Mouse (Mus musculus) stomach, embryonic 16.5 days (tissue): ENCODE data around the gene Kcnh7. TPM values are rescaled to one million over a fixed set of nuclear protein-coding genes. Genes with fewer than 3 reads are reported as not detected.

Source experiments
- ATAC-seq: fragments of 200-750 bp; cut with Nextera tagmentation; 2 replicates; pipeline ENCODE4 v1.8.0; 2017; ENCODE audit warnings: moderate number of reproducible peaks, moderate TSS enrichment; ENCODE audit not compliant: insufficient read depth, low FRiP score
- H3K27ac ChIP-seq: fragments of 300-500 bp; sonication (generic); 2 replicates; pipeline ENCODE4 v1.5.1; 2014; ENCODE audit warnings: low read length
- H3K27me3 ChIP-seq: fragments of 300-500 bp; sonication (generic); 2 replicates; pipeline ENCODE4 v1.6.1; 2014; ENCODE audit warnings: low read length, control low read depth, mixed read lengths; ENCODE audit not compliant: control insufficient read depth, insufficient read depth
- H3K36me3 ChIP-seq: fragments of 300-500 bp; sonication (generic); 2 replicates; pipeline ENCODE4 v1.6.1; 2014; ENCODE audit warnings: low read length; ENCODE audit not compliant: control insufficient read depth, insufficient read depth
- H3K4me1 ChIP-seq: fragments of 300-500 bp; sonication (generic); 2 replicates; pipeline ENCODE4 v1.6.1; 2014; ENCODE audit warnings: low read length, control low read depth, mixed read lengths; ENCODE audit not compliant: control insufficient read depth, insufficient read depth
- H3K4me2 ChIP-seq: fragments of 300-500 bp; sonication (generic); 2 replicates; pipeline ENCODE4 v1.6.1; 2014; ENCODE audit warnings: low read depth, low read length, mixed read lengths
- H3K4me3 ChIP-seq: fragments of 300-500 bp; sonication (generic); replicated peaks from 2 replicates; pipeline ENCODE4 v1.5.1; 2014; ENCODE audit warnings: mild to moderate bottlenecking, low read length
- H3K9ac ChIP-seq: fragments of 300-500 bp; sonication (generic); 2 replicates; pipeline ENCODE4 v1.6.1; 2014; ENCODE audit warnings: low read length
- H3K9me3 ChIP-seq: fragments of 300-500 bp; sonication (generic); replicated peaks from 2 replicates; pipeline ENCODE4 v1.6.1; 2016; ENCODE audit warnings: low read length, control low read depth; ENCODE audit not compliant: control insufficient read depth
- WGBS: fragments of 180-500 bp; shearing (Covaris S2); extraction: QIAGEN DNeasy Blood & Tissue Kit; methylation state at CpG from one replicate; pipeline ENCODE4 v1.1.7; 2014; 5-methylcytosine and 5-hydroxymethylcytosine counted together
- polyA plus RNA-seq: library from polyadenylated mRNA; unstranded; fragments of >200 nt; fragmentation: Nextera tagmentation; extraction: Ambion mirVana; gene quantifications from 2 replicates; pipeline ENCODE4 v1.2.1, GENCODE M21; 2015

Kcnh7 gene
- polyA plus RNA-seq, 1 experiment from 2014 or later = 0.28 TPM

GRCm38 (mm10) chr2:62709633-62710032, 474.5 kb downstream of the Kcnh7 start:
- H3K9ac ChIP-seq = no peak overlapping the region
- H3K9me3 ChIP-seq = no peaks in the 10 kb centered on the region
- no peak overlapping the region for H3K4me2 ChIP-seq
- ATAC-seq = no peak
- H3K27me3 ChIP-seq = no peaks in the 10 kb centered on the region
- no peaks in the 10 kb centered on the region for H3K36me3 ChIP-seq
- no peak overlapping the region for H3K27ac ChIP-seq
- WGBS = 81% methylated on average over 1 of the region's 1 CpGs
- H3K4me3 ChIP-seq = no peak overlapping the region
- no peaks in the 10 kb centered on the region for H3K4me1 ChIP-seq

GRCm38 (mm10) chr2:62706313-62706712, 477.8 kb downstream of the Kcnh7 start:
- Histone ChIP-seq H3K27ac (no peak overlapping the region), H3K4me1 (no peaks in the 10 kb centered on the region), H3K9me3 (no peaks in the 10 kb centered on the region), H3K27me3 (no peaks in the 10 kb centered on the region), H3K36me3 (no peaks in the 10 kb centered on the region), H3K4me2 (no peak overlapping the region), H3K9ac (no peak overlapping the region), H3K4me3 (no peak overlapping the region)
- ATAC-seq = no peak
- WGBS = 77% methylated on average over 3 of the region's 3 CpGs

DNA sequence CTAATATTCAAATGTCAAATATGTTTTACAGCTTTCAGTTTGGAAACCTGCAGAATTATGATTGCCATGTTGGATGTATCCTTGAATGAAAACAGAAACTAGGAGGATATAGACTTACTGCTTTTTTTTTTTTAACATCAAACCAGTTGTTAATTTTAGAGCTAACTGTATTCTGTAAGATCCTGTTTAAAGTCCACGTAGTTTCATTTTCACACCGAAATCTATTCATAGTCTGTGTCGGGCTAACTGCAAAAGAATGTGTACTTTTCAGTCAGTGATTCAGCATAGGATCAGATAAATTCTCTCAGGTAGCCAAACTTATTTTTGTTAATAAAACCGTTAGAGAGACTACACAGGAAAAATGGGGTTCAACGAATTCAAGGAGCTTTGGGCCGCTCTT, 498.2 kb downstream of the Kcnh7 start:
- 74% methylated on average over 6 of the region's 6 CpGs for WGBS

DNA sequence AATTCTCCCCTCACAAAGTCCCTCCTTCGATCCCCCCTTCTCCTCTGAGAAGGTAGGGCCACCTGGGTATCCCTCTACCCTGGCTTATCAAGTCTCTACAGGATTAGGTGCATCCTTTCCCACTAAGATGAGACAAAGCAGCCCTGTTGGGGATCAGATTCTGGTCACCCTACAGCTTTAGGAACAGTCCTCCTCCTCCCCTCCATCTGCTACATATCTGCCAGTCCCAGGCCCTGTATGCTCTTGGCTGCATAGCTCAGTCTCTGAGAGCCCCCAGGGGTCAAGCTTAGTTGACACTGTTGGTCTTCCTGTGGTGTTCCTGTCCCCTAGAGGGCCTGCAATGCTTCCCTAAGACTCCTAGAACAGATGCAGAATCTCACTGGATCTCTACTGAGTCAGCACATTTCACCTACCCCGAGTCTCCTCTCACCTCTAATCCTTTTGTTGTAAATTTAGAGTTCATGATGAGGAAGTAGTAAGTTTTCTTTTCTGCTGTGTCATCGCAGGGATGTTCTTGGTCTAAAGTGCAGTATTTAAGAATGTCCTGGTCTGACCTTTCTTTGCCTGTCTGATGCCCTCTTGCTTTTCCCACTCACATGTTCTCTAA, 499.0 kb downstream of the Kcnh7 start:
- no peaks in the 10 kb centered on the region for H3K36me3 ChIP-seq
- WGBS = 64% methylated on average over 3 of the region's 3 CpGs
- H3K27me3 ChIP-seq = no peaks in the 10 kb centered on the region
- no peak overlapping the region for H3K4me2 ChIP-seq
- H3K4me1 ChIP-seq = no peaks in the 10 kb centered on the region
- H3K27ac ChIP-seq = no peak overlapping the region
- H3K9me3 ChIP-seq = no peaks in the 10 kb centered on the region
- no peak overlapping the region for H3K4me3 ChIP-seq
- no peak overlapping the region for H3K9ac ChIP-seq
- no peak for ATAC-seq

More for the DNA sequence above, 498.2 kb downstream of the Kcnh7 start:
- H3K4me1 ChIP-seq = no peaks in the 10 kb centered on the region
- H3K4me3 ChIP-seq = no peak overlapping the region
- no peaks in the 10 kb centered on the region for H3K27me3 ChIP-seq
- H3K9me3 ChIP-seq = no peaks in the 10 kb centered on the region
- no peaks in the 10 kb centered on the region for H3K36me3 ChIP-seq
- no peak overlapping the region for H3K9ac ChIP-seq
- H3K27ac ChIP-seq = no peak overlapping the region
- no peak for ATAC-seq
- H3K4me2 ChIP-seq = no peak overlapping the region

GRCm38 (mm10) chr2:62681667-62682066, 502.4 kb downstream of the Kcnh7 start:
- H3K27ac ChIP-seq = no peak overlapping the region
- H3K27me3 ChIP-seq = no peaks in the 10 kb centered on the region
- no peaks in the 10 kb centered on the region for H3K4me1 ChIP-seq
- H3K9me3 ChIP-seq = no peaks in the 10 kb centered on the region
- H3K4me3 ChIP-seq = no peak overlapping the region
- H3K36me3 ChIP-seq = no peaks in the 10 kb centered on the region
- H3K4me2 ChIP-seq = no peak overlapping the region
- WGBS = 75% methylated on average over 8 of the region's 8 CpGs
- no peak overlapping the region for H3K9ac ChIP-seq
- ATAC-seq = no peak

GRCm38 (mm10) chr2:62672788-62673187, 511.3 kb downstream of the Kcnh7 start:
- Histone ChIP-seq H3K27ac (no peak overlapping the region), H3K4me3 (no peak overlapping the region), H3K4me1 (no peaks in the 10 kb centered on the region), H3K27me3 (no peaks in the 10 kb centered on the region), H3K36me3 (no peaks in the 10 kb centered on the region), H3K9me3 (no peaks in the 10 kb centered on the region), H3K9ac (no peak overlapping the region), H3K4me2 (no peak overlapping the region)
- no peak for ATAC-seq
- WGBS = 86% methylated on average over 5 of the region's 5 CpGs

DNA sequence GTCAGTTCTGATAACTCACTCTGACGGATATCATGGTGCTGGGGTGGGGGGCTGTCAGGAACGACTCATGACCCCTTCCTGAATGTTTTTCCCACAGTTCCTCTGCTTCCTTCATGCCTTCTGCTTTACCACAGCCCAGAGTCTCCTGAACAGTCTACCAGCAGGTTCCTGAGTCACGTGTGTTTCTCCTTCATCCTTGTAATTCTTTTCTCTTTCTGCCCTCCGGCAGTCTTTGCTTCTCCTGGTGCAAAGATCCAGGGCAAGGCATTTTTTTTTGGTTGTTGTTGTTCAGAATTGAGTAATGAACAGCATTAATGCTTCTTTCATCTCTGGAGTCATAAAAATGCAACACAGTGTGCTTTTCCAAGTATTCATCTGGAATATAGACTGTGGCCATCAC, 513.3 kb downstream of the Kcnh7 start:
- H3K36me3 ChIP-seq = no peaks in the 10 kb centered on the region
- H3K27ac ChIP-seq = no peak overlapping the region
- H3K4me2 ChIP-seq = no peak overlapping the region
- H3K4me1 ChIP-seq = no peaks in the 10 kb centered on the region
- WGBS = 75% methylated on average over 4 of the region's 4 CpGs
- H3K4me3 ChIP-seq = no peak overlapping the region
- H3K9ac ChIP-seq = no peak overlapping the region
- H3K27me3 ChIP-seq = no peaks in the 10 kb centered on the region
- no peaks in the 10 kb centered on the region for H3K9me3 ChIP-seq
- no peak for ATAC-seq

GRCm38 (mm10) chr2:62670301-62670700, 513.8 kb downstream of the Kcnh7 start:
- WGBS = 82% methylated on average over 5 of the region's 5 CpGs
- ATAC-seq = no peak
- no peak overlapping the region for H3K9ac ChIP-seq
- H3K27ac ChIP-seq = no peak overlapping the region
- H3K27me3 ChIP-seq = no peaks in the 10 kb centered on the region
- no peaks in the 10 kb centered on the region for H3K4me1 ChIP-seq
- no peaks in the 10 kb centered on the region for H3K9me3 ChIP-seq
- no peak overlapping the region for H3K4me3 ChIP-seq
- H3K4me2 ChIP-seq = no peak overlapping the region
- no peaks in the 10 kb centered on the region for H3K36me3 ChIP-seq

- no peaks in the 10 kb centered on the region for H3K9me3 ChIP-seq
- no peaks in the 10 kb centered on the region for H3K27me3 ChIP-seq
- H3K27ac ChIP-seq = no peak overlapping the region
- ATAC-seq = no peak
- no peak overlapping the region for H3K4me2 ChIP-seq
- no peaks in the 10 kb centered on the region for H3K36me3 ChIP-seq
- H3K4me1 ChIP-seq = no peaks in the 10 kb centered on the region
- H3K4me3 ChIP-seq = no peak overlapping the region
- WGBS = 66% methylated on average over 3 of the region's 3 CpGs
- no peak overlapping the region for H3K9ac ChIP-seq
These were observed 514.2 kb downstream of the Kcnh7 start for GRCm38 (mm10) chr2:62669848-62670247.
